11 mouse cellular contexts compared by ENCODE assay signal in genomic region chr6:125274841-125275563, GRCm38 (mm10). TPM values are rescaled to one million over a fixed set of nuclear protein-coding genes. Genes with fewer than 3 reads are reported as not detected.
DNase-seq lines count a peak whose midpoint lies in the region; ATAC-seq and TF ChIP-seq lines count a peak whose summit lies in the region.
"Had no signal": no experiment of that assay in that cellular context is flagged by ENCODE, and none has a peak within 500 bp of the region (broad histone marks: within the 10 kb centered on the region; RNA-seq: fewer than 3 reads in every experiment).

No protein-coding gene starts in this region.

- H3K36me3 ChIP-seq in hindbrain, embryonic 10.5 days = no peaks in the 10 kb centered on the region
- H3K36me3 ChIP-seq in hindbrain, embryonic 16.5 days (ENCODE audit: control insufficient read depth, insufficient read depth, low read length) = no peaks in the 10 kb centered on the region
- H3K36me3 ChIP-seq in thymus, adult 2 months (ENCODE audit: control insufficient read depth, insufficient read depth, low read length) = no peaks in the 10 kb centered on the region

- WGBS in hindbrain, embryonic 10.5 days = 62% methylated on average over 15 of the region's 15 CpGs
- WGBS in hindbrain, embryonic 16.5 days = 63% methylated on average over 15 of the region's 15 CpGs
- WGBS in thymus, adult 2 months = 66% methylated on average over 15 of the region's 15 CpGs

- DNase-seq in hindbrain, embryonic 10.5 days (ENCODE audit: low spot score) = peak; percentile 21
- DNase-seq in thymus, adult 2 months = peak; percentile 31
- DNase-seq in thymus, adult 18-20 months = no peak
- peak; percentile 47 to 72 for DNase-seq in adrenal gland, postnatal 36 days
- peak; percentile 72 to 77 for DNase-seq in kidney, postnatal 25 days
- peak; percentile 35 for DNase-seq in skeletal muscle tissue, adult 2 months (ENCODE audit: low read depth, low spot score)

- no peak for TF ChIP-seq POLR2A in thymus, adult 2 months (IDR thresholded peaks at IDR 0.05; ENCODE audit: control insufficient read depth, extremely low read depth, insufficient read depth, low read length, poor library complexity)

- no peaks in the 10 kb centered on the region for H3K9me3 ChIP-seq in hindbrain, embryonic 10.5 days
- no peaks in the 10 kb centered on the region for H3K9me3 ChIP-seq in hindbrain, embryonic 16.5 days (ENCODE audit: control insufficient read depth, low read length)

- no peak overlapping the region for H3K27ac ChIP-seq in hindbrain, embryonic 10.5 days
- H3K27ac ChIP-seq in hindbrain, embryonic 16.5 days (ENCODE audit: low read depth, low read length) = no peak overlapping the region
- H3K27ac ChIP-seq in thymus, adult 2 months (ENCODE audit: control insufficient read depth, insufficient read depth, low read length) = no peak overlapping the region

- no peak overlapping the region for H3K4me2 ChIP-seq in hindbrain, embryonic 16.5 days (ENCODE audit: low read length)

- H3K27me3 ChIP-seq in hindbrain, embryonic 10.5 days (ENCODE audit: insufficient read depth, poor library complexity, severe bottlenecking) = peaks cover 21% of the 10 kb centered on the region
- H3K27me3 ChIP-seq in hindbrain, embryonic 16.5 days (replicated peaks; ENCODE audit: control insufficient read depth, insufficient read depth, low read length) = no peaks in the 10 kb centered on the region
- no peaks in the 10 kb centered on the region for H3K27me3 ChIP-seq in thymus, adult 2 months (ENCODE audit: control insufficient read depth, insufficient read depth, low read length)

- no peak overlapping the region for H3K9ac ChIP-seq in hindbrain, embryonic 16.5 days (ENCODE audit: low read depth, low read length)

- no peak for ATAC-seq in hindbrain, embryonic 16.5 days
- no peak for ATAC-seq in erythroblast, adult 5-6 weeks (replicated peaks; ENCODE audit: low FRiP score, poor library complexity, severe bottlenecking)

- H3K4me1 ChIP-seq in hindbrain, embryonic 10.5 days (replicated peaks) = peaks cover 9% of the 10 kb centered on the region
- H3K4me1 ChIP-seq in hindbrain, embryonic 16.5 days (ENCODE audit: control insufficient read depth, insufficient read depth, low read depth, low read length) = peaks cover 3% of the 10 kb centered on the region
- peaks cover 13% of the 10 kb centered on the region for H3K4me1 ChIP-seq in thymus, adult 2 months (replicated peaks; ENCODE audit: control insufficient read depth, insufficient read depth, low read length)

- TF ChIP-seq CTCF in thymus, adult 2 months (IDR thresholded peaks at IDR 0.05; ENCODE audit: borderline replicate concordance, control insufficient read depth, extremely low read depth, insufficient read depth, low read length, poor library complexity) = no peak

- H3K4me3 ChIP-seq in hindbrain, embryonic 10.5 days = no peak overlapping the region
- no peak overlapping the region for H3K4me3 ChIP-seq in hindbrain, embryonic 16.5 days (ENCODE audit: low read length)
- no peak overlapping the region for H3K4me3 ChIP-seq in thymus, adult 2 months (ENCODE audit: control insufficient read depth, insufficient read depth, low read length)

RNA-seq across cellular contexts. Expression of gene Tuba3a, which starts 10.8 kb away (rescaled TPM):
- polyA plus RNA-seq in hindbrain, embryonic 10.5 days (2016; fragmentation: Nextera tagmentation; extraction: Ambion mirVana) = 0.17 TPM in 1 of 2 replicates, not detected in the other
- polyA plus RNA-seq in hindbrain, embryonic 16.5 days (2015; fragmentation: Nextera tagmentation; extraction: Ambion mirVana) = 0.10 TPM in 1 of 2 replicates, not detected in the other
- polyA plus RNA-seq in thymus, adult 2 months (2012; rRNA removed) = 0.15 and 0.84 TPM in 2 replicates
- total RNA-seq in adrenal gland, postnatal 36 days (2021) = not detected
- not detected in 2 replicates for total RNA-seq in erythroblast, adult 5-6 weeks (2015; ENCODE audit: low replicate concordance)
- total RNA-seq in erythroblast, adult 5-6 weeks (2017; ENCODE audit: low replicate concordance) = not detected in 2 replicates
- total RNA-seq: common myeloid progenitor, adult 5-6 weeks; layer of hippocampus, postnatal 10 days had no signal
- polyA plus RNA-seq: neural tube, embryonic 14.5 days had no signal

RNA-seq across cellular contexts. Expression of gene Cd27, which starts 38.2 kb away (rescaled TPM):
- polyA plus RNA-seq in hindbrain, embryonic 10.5 days (2016; fragmentation: Nextera tagmentation; extraction: Ambion mirVana) = 1.2 TPM in 2 replicates
- polyA plus RNA-seq in hindbrain, embryonic 16.5 days (2015; fragmentation: Nextera tagmentation; extraction: Ambion mirVana) = 1.1 and 1.4 TPM in 2 replicates
- polyA plus RNA-seq in thymus, adult 2 months (2012; rRNA removed) = 1,056 and 1,075 TPM in 2 replicates
- under 1 TPM; 0.40 to 0.63 TPM for total RNA-seq in adrenal gland, postnatal 36 days (2021)
- total RNA-seq in erythroblast, adult 5-6 weeks (2015; ENCODE audit: low replicate concordance) = 1.7 and 6.3 TPM in 2 replicates
- 0.84 and 1.0 TPM in 2 replicates for total RNA-seq in erythroblast, adult 5-6 weeks (2017; ENCODE audit: low replicate concordance)
- total RNA-seq: layer of hippocampus, postnatal 10 days had no signal

RNA-seq across cellular contexts. Expression of gene Ltbr, which starts 38.7 kb away (rescaled TPM):
- 21.0 and 22.7 TPM in 2 replicates for polyA plus RNA-seq in hindbrain, embryonic 10.5 days (2016; fragmentation: Nextera tagmentation; extraction: Ambion mirVana)
- 16.4 and 18.7 TPM in 2 replicates for polyA plus RNA-seq in hindbrain, embryonic 16.5 days (2015; fragmentation: Nextera tagmentation; extraction: Ambion mirVana)
- 29.3 and 30.6 TPM in 2 replicates for polyA plus RNA-seq in thymus, adult 2 months (2012; rRNA removed)
- 10 to 100 TPM; 76.7 to 87.4 TPM for total RNA-seq in adrenal gland, postnatal 36 days (2021)
- total RNA-seq in erythroblast, adult 5-6 weeks (2015; ENCODE audit: low replicate concordance) = 7.1 and 10.9 TPM in 2 replicates
- 2.6 and 7.2 TPM in 2 replicates for total RNA-seq in erythroblast, adult 5-6 weeks (2017; ENCODE audit: low replicate concordance)

RNA-seq across cellular contexts. Expression of gene Tapbpl, which starts 43.3 kb away (rescaled TPM):
- polyA plus RNA-seq in hindbrain, embryonic 10.5 days (2016; fragmentation: Nextera tagmentation; extraction: Ambion mirVana) = 1.9 TPM in 2 replicates
- polyA plus RNA-seq in hindbrain, embryonic 16.5 days (2015; fragmentation: Nextera tagmentation; extraction: Ambion mirVana) = 7.7 and 9.1 TPM in 2 replicates
- 64.2 and 67.6 TPM in 2 replicates for polyA plus RNA-seq in thymus, adult 2 months (2012; rRNA removed)
- total RNA-seq in adrenal gland, postnatal 36 days (2021) = 10 to 100 TPM in 1 of 2 experiments, 1 to 10 TPM in 1; 9.3 to 11.5 TPM
- 0.84 and 4.4 TPM in 2 replicates for total RNA-seq in erythroblast, adult 5-6 weeks (2015; ENCODE audit: low replicate concordance)
- 3.0 and 4.0 TPM in 2 replicates for total RNA-seq in erythroblast, adult 5-6 weeks (2017; ENCODE audit: low replicate concordance)

RNA-seq across cellular contexts. Expression of gene Scnn1a, which starts 45.5 kb away (rescaled TPM):
- polyA plus RNA-seq in hindbrain, embryonic 10.5 days (2016; fragmentation: Nextera tagmentation; extraction: Ambion mirVana) = 0.40 and 0.42 TPM in 2 replicates
- 0.69 and 0.70 TPM in 2 replicates for polyA plus RNA-seq in hindbrain, embryonic 16.5 days (2015; fragmentation: Nextera tagmentation; extraction: Ambion mirVana)
- polyA plus RNA-seq in thymus, adult 2 months (2012; rRNA removed) = 32.8 and 35.8 TPM in 2 replicates
- total RNA-seq in adrenal gland, postnatal 36 days (2021) = 1 to 10 TPM; 1.1 to 1.5 TPM
- 4.6 and 7.9 TPM in 2 replicates for total RNA-seq in erythroblast, adult 5-6 weeks (2015; ENCODE audit: low replicate concordance)
- not detected in 2 replicates for total RNA-seq in erythroblast, adult 5-6 weeks (2017; ENCODE audit: low replicate concordance)

Comparison
In these comparisons a context has a peak if more than half of its experiments do, and no peak if none do; other contexts are left out.
1. DNase-seq: peak in hindbrain, embryonic 10.5 days (single experiment), thymus, adult 2 months (single experiment), adrenal gland, postnatal 36 days (2 of 2), kidney, postnatal 25 days (2 of 2) and skeletal muscle tissue, adult 2 months (single experiment); none in thymus, adult 18-20 months (0 of 2).
2. RNA of gene Cd27, which starts 38.2 kb away (polyA plus RNA-seq): 1,056 to 1,075 TPM in thymus, adult 2 months; 1.2 TPM in hindbrain, embryonic 10.5 days and 1.1 to 1.4 TPM in hindbrain, embryonic 16.5 days; every median in the first group is over 100 times any median in the second.